Mouse (Mus musculus): Measurements from ENCODE around the gene St13.

- TF ChIP-seq CTCF (IDR thresholded peaks at IDR 0.05; ENCODE audit: extremely low read depth, insufficient read length, insufficient replicate concordance, low read depth, low read length) (no peak), POLR2A (IDR thresholded peaks at IDR 0.05; ENCODE audit: low read depth, low read length) (no peak)
Observed at GRCm38 (mm10) chr15:81350401-81350800, 49.5 kb downstream of the St13 start.
